Mouse (Mus musculus) hindbrain, postnatal 0 days (tissue): ENCODE results near the gene Cpt1b. TPM values are rescaled to one million over a fixed set of nuclear protein-coding genes. Genes with fewer than 3 reads are reported as not detected.

Experiments
- ATAC-seq: fragments of 200-750 bp; cut with Nextera tagmentation; 2 replicates; pipeline ENCODE4 v1.8.0; 2017; ENCODE audit warnings: mild to moderate bottlenecking, moderate TSS enrichment, moderate library complexity
- DNase-seq: peaks from one replicate; pipeline ENCODE4 v3.0.0-alpha.2; 2015; ENCODE audit warnings: low spot score
- H3K27ac ChIP-seq: fragments of 300-500 bp; sonication (generic); 2 replicates; pipeline ENCODE4 v1.5.1; 2014; ENCODE audit warnings: mild to moderate bottlenecking
- H3K27me3 ChIP-seq: fragments of 300-500 bp; sonication (generic); 2 replicates; pipeline ENCODE4 v1.6.1; 2014; ENCODE audit warnings: low read length, mixed read lengths; ENCODE audit not compliant: insufficient read depth
- H3K36me3 ChIP-seq: fragments of 300-500 bp; sonication (generic); 2 replicates; pipeline ENCODE4 v1.6.1; 2014; ENCODE audit warnings: low read length, mixed read lengths; ENCODE audit not compliant: insufficient read depth
- H3K4me1 ChIP-seq: fragments of 300-500 bp; sonication (generic); 2 replicates; pipeline ENCODE4 v1.6.1; 2014; ENCODE audit warnings: antibody characterized with exemption, low read length, mixed read lengths; ENCODE audit not compliant: insufficient read depth
- H3K4me2 ChIP-seq: fragments of 300-500 bp; sonication (generic); 2 replicates; pipeline ENCODE4 v1.6.1; 2014; ENCODE audit warnings: low read depth, mild to moderate bottlenecking, low read length, moderate library complexity, mixed read lengths
- H3K4me3 ChIP-seq: fragments of 300-500 bp; sonication (generic); 2 replicates; pipeline ENCODE4 v1.5.1; 2014; ENCODE audit warnings: low read length
- H3K9ac ChIP-seq: fragments of 300-500 bp; sonication (generic); replicated peaks from 2 replicates; pipeline ENCODE4 v1.6.1; 2014; ENCODE audit warnings: mild to moderate bottlenecking, low read length, moderate library complexity, mixed read lengths
- H3K9me3 ChIP-seq: fragments of 300-500 bp; sonication (generic); 2 replicates; pipeline ENCODE4 v1.6.1; 2016; ENCODE audit warnings: low read length, mixed read lengths
- CTCF ChIP-seq: IDR thresholded peaks from 2 replicates; pipeline ENCODE4 v1.5.1; 2016; ENCODE audit warnings: antibody characterized with exemption, control low read depth, low read depth
- WGBS: fragments of 180-500 bp; shearing (Covaris S2); extraction: QIAGEN DNeasy Blood & Tissue Kit; methylation state at CpG from one replicate; pipeline ENCODE4 v1.1.7; 2014; 5-methylcytosine and 5-hydroxymethylcytosine counted together
- polyA plus RNA-seq: library from polyadenylated mRNA; unstranded; fragments of >200 nt; fragmentation: Nextera tagmentation; extraction: Ambion mirVana; gene quantifications from 2 replicates; pipeline ENCODE4 v1.2.1, GENCODE M21; 2015
- total RNA-seq: library from RNA; depleted of rRNA; stranded (reverse); fragments of >200 nt; gene quantifications from 2 replicates; pipeline ENCODE4 v1.2.3, GENCODE M21; 2014

Cpt1b gene
- total and polyA plus RNA-seq, 2 experiments from 2014 or later, result 2.4 to 3.4 TPM

DNA sequence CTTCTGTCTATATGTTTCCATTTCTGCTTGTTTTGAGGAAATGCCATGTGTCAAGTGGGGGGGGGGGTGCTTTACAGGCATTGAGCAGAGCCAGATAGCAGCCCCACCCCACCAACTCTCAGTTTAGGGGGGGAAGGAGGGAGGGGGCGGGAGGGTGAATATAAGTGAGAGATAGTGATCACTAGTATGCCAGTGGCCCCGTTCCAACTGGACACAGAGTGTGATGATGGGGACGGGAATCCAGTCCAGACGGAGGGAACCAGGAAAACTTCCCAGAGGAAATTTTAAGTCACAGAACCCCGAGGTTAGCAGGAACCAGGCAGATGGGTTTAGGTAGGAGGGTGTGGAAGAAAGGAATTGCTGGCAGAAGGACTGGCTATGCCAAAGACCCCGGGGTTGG is 30.0 kb upstream of the Cpt1b start:
- peaks cover 9% of the 10 kb centered on the region for H3K4me1 ChIP-seq
- H3K36me3 ChIP-seq, result peaks cover 36% of the 10 kb centered on the region
- peak overlapping the region; percentile 66 for H3K4me3 ChIP-seq
- DNase-seq (no peak), ATAC-seq (no peak)
- WGBS, result 69% methylated on average over 6 of the region's 6 CpGs
- H3K9ac ChIP-seq, result peak overlapping the region; percentile 80; the same call in 1 of the 2 replicates
- H3K9me3 ChIP-seq, result no peaks in the 10 kb centered on the region
- no peak overlapping the region for H3K27ac ChIP-seq
- TF ChIP-seq CTCF, result no peak
- H3K4me2 ChIP-seq, result peak overlapping the region; percentile 75
- no peaks in the 10 kb centered on the region for H3K27me3 ChIP-seq

DNA sequence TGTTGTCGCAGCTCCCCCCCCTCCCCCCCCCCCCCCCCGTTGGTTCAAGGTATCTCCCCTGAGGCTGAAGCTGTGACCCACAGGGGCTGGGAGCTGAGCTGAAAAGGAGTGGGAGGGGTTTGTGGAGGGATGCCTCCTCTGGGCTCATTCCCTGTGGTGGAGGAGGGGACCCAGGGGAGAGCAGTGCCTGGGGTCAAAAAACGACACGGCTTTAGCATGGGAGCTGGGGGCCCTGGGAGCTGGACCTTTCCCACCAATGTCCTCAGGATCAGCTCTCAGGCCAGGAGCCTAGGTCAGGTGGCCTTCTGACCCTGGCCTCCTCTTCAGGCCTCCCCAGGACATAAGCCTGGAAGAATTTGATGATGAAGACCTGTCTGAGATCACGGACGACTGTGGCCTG is 29.2 kb upstream of the Cpt1b start:
- Histone ChIP-seq H3K4me1 (peaks cover 9% of the 10 kb centered on the region), H3K9me3 (no peaks in the 10 kb centered on the region), H3K4me3 (peak overlapping the region; percentile 66), H3K27ac (peak overlapping the region; percentile 90), H3K36me3 (peaks cover 31% of the 10 kb centered on the region), H3K9ac (peak overlapping the region; percentile 80), H3K27me3 (no peaks in the 10 kb centered on the region), H3K4me2 (peak overlapping the region; percentile 75)
- TF ChIP-seq CTCF, result no peak
- WGBS, result 20% methylated on average over 4 of the region's 6 CpGs
- no peak for DNase-seq
- ATAC-seq, result peak; percentile 25; the same call in 1 of the 2 replicates

DNA sequence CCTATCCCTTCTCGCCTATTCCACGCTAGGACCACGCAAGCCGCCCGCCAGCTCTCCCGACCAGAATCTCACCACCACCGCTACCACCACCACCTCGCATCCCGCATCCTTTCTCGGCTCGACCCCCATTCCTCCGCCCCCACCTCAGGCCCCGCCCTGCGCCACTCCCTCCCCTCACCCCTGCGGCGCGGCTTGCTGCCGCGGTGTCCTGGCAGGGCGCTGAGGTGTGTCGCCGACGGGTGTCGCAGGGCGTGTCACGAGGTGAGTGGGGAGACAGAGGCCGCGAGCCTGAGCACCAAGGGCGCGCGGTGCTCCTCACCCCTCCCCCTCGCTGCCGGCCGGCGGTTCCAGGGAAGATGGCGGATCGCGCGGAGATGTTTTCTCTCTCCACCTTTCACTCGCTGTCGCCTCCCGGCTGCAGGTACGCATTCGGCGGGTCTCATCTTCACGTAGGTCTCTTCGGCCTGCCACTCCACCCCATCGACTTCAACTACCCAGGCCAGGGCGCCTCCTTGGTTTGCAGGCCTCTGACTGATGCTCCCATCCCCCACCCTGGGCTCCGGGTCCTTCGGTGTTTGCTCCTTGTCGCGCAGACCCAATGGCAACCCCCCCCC is 28.3 kb upstream of the Cpt1b start, which contains the start of gene Mapk8ip2:
Gene Mapk8ip2 (plus strand): TSS at position 49 of the 614 bp plus-strand sequence.
- Histone ChIP-seq H3K27ac (peak within 1 kb of the TSS; percentile 90), H3K36me3 (peaks cover 23% of the 10 kb centered on the region), H3K4me2 (peak within 1 kb of the TSS; percentile 75), H3K9ac (peak within 1 kb of the TSS; percentile 80), H3K4me3 (peak within 1 kb of the TSS; percentile 66), H3K9me3 (no peaks in the 10 kb centered on the region), H3K4me1 (peaks cover 9% of the 10 kb centered on the region), H3K27me3 (no peaks in the 10 kb centered on the region)
- WGBS, result under 1% methylated on average over 52 of the region's 53 CpGs
- TF ChIP-seq CTCF, result no peak
- ATAC-seq (peak; percentile 80), DNase-seq (peak; percentile 73)

DNA sequence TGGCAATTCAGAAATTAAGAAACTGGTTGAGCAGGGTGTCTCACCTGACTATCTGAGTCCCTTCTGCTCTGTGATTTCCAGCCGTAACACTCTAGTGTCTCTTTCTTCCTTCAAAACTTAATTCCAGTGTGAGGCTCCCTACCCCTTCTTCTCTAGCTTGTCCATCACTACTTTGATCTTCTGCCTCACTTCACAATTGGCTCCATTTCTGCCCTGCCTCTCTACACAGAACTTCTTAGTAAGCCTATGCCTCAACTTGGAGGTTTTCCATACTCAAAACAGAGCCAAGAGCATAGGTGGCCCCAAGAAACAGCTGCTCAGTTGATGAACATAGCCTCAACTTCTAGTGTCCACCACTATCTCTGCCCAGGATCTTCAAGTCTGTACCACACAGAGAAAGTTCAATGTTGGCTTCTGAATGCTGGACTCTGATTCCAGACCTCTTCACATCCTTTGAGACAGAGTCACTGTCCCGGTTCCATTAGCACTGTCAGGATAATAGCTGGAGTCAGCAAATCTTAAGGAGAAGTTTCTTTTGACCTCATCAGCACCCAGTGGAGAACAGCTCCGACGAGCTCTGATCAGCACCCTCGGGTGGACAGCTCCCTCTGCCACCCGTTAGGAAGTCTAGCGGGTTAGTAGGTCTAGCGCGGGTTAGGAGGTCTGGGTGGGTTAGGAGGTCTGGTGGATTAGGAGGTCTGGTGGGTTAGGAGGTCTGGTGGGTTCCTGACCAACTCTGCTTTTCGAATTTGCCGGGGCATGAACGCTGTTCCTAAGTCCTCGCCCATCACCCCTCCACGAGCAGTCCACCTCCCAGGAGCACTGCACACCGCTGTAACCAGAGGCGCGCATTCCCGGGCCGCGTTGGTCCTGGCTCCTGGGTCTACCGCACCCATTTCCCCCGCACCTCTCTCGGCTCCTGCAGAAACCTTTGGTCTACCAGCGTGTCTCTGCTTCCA is 27.5 kb upstream of the Cpt1b start:
- H3K4me1 ChIP-seq, result peaks cover 9% of the 10 kb centered on the region
- peak overlapping the region; percentile 75 for H3K4me2 ChIP-seq
- H3K9me3 ChIP-seq, result no peaks in the 10 kb centered on the region
- H3K36me3 ChIP-seq, result peaks cover 15% of the 10 kb centered on the region; the same call in 1 of the 2 replicates
- DNase-seq, result peak; percentile 59
- H3K4me3 ChIP-seq, result peak overlapping the region; percentile 66
- 0 out of 2 replicates have a peak, but pooled peaks have one; percentile 2 for TF ChIP-seq CTCF
- ATAC-seq, result peak; percentile 77
- WGBS, result 4% methylated on average over 24 of the region's 24 CpGs
- no peaks in the 10 kb centered on the region for H3K27me3 ChIP-seq
- H3K27ac ChIP-seq, result peak overlapping the region; percentile 90
- H3K9ac ChIP-seq, result peak overlapping the region; percentile 80

DNA sequence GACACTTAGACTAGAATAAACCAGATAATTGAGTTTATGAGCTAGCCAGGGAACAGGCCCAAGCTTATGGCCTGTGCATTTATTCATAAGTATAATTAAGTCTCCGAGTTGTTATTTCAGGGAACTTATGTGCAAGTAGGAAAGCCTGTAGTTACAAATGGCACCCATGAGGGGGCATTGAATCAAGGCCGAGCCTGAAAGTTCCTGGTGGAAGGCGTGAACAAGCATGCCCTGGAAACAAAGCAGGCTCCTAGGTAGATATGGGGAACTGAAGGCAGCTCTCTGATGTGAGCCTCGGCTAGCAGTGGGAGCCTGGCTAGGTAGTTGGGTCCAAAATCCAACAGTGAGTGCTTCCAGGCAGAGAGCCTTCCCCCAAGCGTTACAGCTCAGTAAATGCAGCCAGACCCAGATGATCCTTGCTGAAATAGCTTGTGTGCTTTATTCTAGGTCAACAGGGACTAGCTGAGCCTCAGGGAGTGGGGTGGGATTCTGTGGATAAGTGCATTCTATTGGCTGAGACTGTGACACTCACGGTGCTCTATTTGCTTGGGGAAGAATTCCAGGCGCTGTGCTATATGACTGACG is 16.9 kb upstream of the Cpt1b start:
- Histone ChIP-seq H3K9ac (no peak overlapping the region), H3K4me1 (no peaks in the 10 kb centered on the region), H3K4me3 (no peak overlapping the region), H3K36me3 (no peaks in the 10 kb centered on the region), H3K9me3 (no peaks in the 10 kb centered on the region), H3K27me3 (no peaks in the 10 kb centered on the region), H3K4me2 (no peak overlapping the region), H3K27ac (no peak overlapping the region)
- 42% methylated on average over 8 of the region's 8 CpGs for WGBS
- peak; percentile 61 for DNase-seq
- peak; percentile 58 for TF ChIP-seq CTCF
- ATAC-seq, result no peak

DNA sequence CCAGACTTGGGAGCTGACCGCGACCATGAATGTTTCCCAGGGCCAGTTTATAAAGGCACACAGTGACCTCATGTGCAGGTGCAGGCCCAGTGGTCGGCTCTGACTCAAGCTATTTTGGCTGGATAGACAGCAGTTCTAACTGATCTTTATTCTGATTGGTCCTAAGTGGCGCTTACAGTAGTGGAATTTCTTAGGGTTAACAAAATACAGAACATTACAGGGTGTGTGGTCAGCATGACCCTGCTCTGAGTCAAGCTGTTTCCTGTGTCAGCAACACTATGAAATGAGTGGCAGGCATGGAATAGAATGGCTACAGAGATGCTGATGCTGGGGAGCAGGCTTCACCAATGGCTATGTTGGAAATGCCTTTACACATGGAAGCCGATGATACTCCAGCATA is 10.2 kb upstream of the Cpt1b start:
- DNase-seq (no peak), ATAC-seq (no peak)
- H3K9ac ChIP-seq, result no peak overlapping the region
- no peaks in the 10 kb centered on the region for H3K4me1 ChIP-seq
- 83% methylated on average over 5 of the region's 5 CpGs for WGBS
- H3K9me3 ChIP-seq, result no peaks in the 10 kb centered on the region
- TF ChIP-seq CTCF, result no peak
- no peak overlapping the region for H3K4me3 ChIP-seq
- H3K4me2 ChIP-seq, result no peak overlapping the region
- no peaks in the 10 kb centered on the region for H3K36me3 ChIP-seq
- H3K27ac ChIP-seq, result no peak overlapping the region
- no peaks in the 10 kb centered on the region for H3K27me3 ChIP-seq
